Mouse (Mus musculus): Measurements from ENCODE around the gene Slc45a2. TPM values are rescaled to one million over a fixed set of nuclear protein-coding genes. Genes with fewer than 3 reads are reported as not detected.
"Not testable (repeated sequence)": the region's sequence is repeated elsewhere in the genome, so short reads cannot be mapped to it uniquely, and the experiment has no call there.

Slc45a2 gene
- total and polyA plus RNA-seq, 2 experiments from 2014 or later = 0.09 TPM; not detected in 1

- Histone ChIP-seq H3K27ac (no peak overlapping the region), H3K4me3 (ENCODE audit: low read length) (no peak overlapping the region; the same call in 1 of the 2 replicates), H3K9me3 (ENCODE audit: low read length) (no peaks in the 10 kb centered on the region), H3K36me3 (ENCODE audit: insufficient read depth, low read length) (no peaks in the 10 kb centered on the region), H3K4me1 (ENCODE audit: insufficient read depth, low read length) (no peaks in the 10 kb centered on the region), H3K9ac (replicated peaks; ENCODE audit: low read length) (no peak overlapping the region), H3K4me2 (ENCODE audit: low read depth, low read length) (peak overlapping the region; percentile 61), H3K27me3 (ENCODE audit: insufficient read depth, low read length) (no peaks in the 10 kb centered on the region)
- TF ChIP-seq CTCF (IDR thresholded peaks at IDR 0.05; ENCODE audit: low read depth) = no peak
- DNase-seq (ENCODE audit: low spot score) (no peak), ATAC-seq (no peak)
- 61% methylated on average over 2 of the region's 2 CpGs for WGBS
Observed at GRCm38 (mm10) chr15:10980712-10981111, 19.8 kb upstream of the Slc45a2 start.

- TF ChIP-seq CTCF (IDR thresholded peaks at IDR 0.05; ENCODE audit: low read depth) = peak; percentile 66
- peak; percentile 96 for DNase-seq (ENCODE audit: low spot score)
- Histone ChIP-seq H3K27ac (peak within 1 kb of the TSS; percentile 92), H3K27me3 (ENCODE audit: insufficient read depth, low read length) (no peaks in the 10 kb centered on the region), H3K4me3 (ENCODE audit: low read length) (peak within 1 kb of the TSS; percentile 68), H3K4me1 (ENCODE audit: insufficient read depth, low read length) (no peaks in the 10 kb centered on the region), H3K9me3 (ENCODE audit: low read length) (no peaks in the 10 kb centered on the region), H3K36me3 (ENCODE audit: insufficient read depth, low read length) (no peaks in the 10 kb centered on the region), H3K9ac (replicated peaks; ENCODE audit: low read length) (peak within 1 kb of the TSS; percentile 64), H3K4me2 (ENCODE audit: low read depth, low read length) (peak within 1 kb of the TSS; percentile 61)
- ATAC-seq = peak; percentile 99
- WGBS = under 1% methylated on average over 52 of the region's 52 CpGs
Observed at GRCm38 (mm10) chr15:10981377-10982063, 19.0 kb upstream of the Slc45a2 start, which contains the start of gene Amacr. Amacr (plus strand) TSS chr15:10981756.

- ATAC-seq = peak; percentile 31; the same call in 1 of the 2 replicates
Observed at GRCm38 (mm10) chr15:10982064-10982435, 18.5 kb upstream of the Slc45a2 start.

GRCm38 (mm10) chr15:10985756-10986155 lies 14.8 kb upstream of the Slc45a2 start:
- WGBS = 82% methylated on average over 6 of the region's 6 CpGs
- Histone ChIP-seq H3K4me2 (ENCODE audit: low read depth, low read length) (no peak overlapping the region), H3K4me3 (ENCODE audit: low read length) (no peak overlapping the region), H3K27ac (no peak overlapping the region), H3K36me3 (ENCODE audit: insufficient read depth, low read length) (peaks cover 4% of the 10 kb centered on the region), H3K9ac (replicated peaks; ENCODE audit: low read length) (no peak overlapping the region), H3K9me3 (ENCODE audit: low read length) (no peaks in the 10 kb centered on the region), H3K4me1 (ENCODE audit: insufficient read depth, low read length) (no peaks in the 10 kb centered on the region), H3K27me3 (ENCODE audit: insufficient read depth, low read length) (no peaks in the 10 kb centered on the region)
- ATAC-seq = no peak
- no peak for DNase-seq (ENCODE audit: low spot score)
- no peak for TF ChIP-seq CTCF (IDR thresholded peaks at IDR 0.05; ENCODE audit: low read depth)

More at GRCm38 (mm10) chr15:10982064-10982435, 18.5 kb upstream of the Slc45a2 start:
- no peaks in the 10 kb centered on the region for H3K9me3 ChIP-seq (ENCODE audit: low read length)
- H3K36me3 ChIP-seq (ENCODE audit: insufficient read depth, low read length) = no peaks in the 10 kb centered on the region
- H3K27me3 ChIP-seq (ENCODE audit: insufficient read depth, low read length) = no peaks in the 10 kb centered on the region
- peak overlapping the region; percentile 61 for H3K4me2 ChIP-seq (ENCODE audit: low read depth, low read length)
- no peak for DNase-seq (ENCODE audit: low spot score)
- peak overlapping the region; percentile 92 for H3K27ac ChIP-seq
- peak overlapping the region; percentile 64 for H3K9ac ChIP-seq (replicated peaks; ENCODE audit: low read length)
- peak overlapping the region; percentile 68 for H3K4me3 ChIP-seq (ENCODE audit: low read length)
- 7% methylated on average over 6 of the region's 6 CpGs for WGBS
- no peak for TF ChIP-seq CTCF (IDR thresholded peaks at IDR 0.05; ENCODE audit: low read depth)
- H3K4me1 ChIP-seq (ENCODE audit: insufficient read depth, low read length) = no peaks in the 10 kb centered on the region

- 54% methylated on average over 2 of the region's 2 CpGs for WGBS
- not testable (repeated sequence) for DNase-seq (ENCODE audit: low spot score); ATAC-seq; H3K27me3 ChIP-seq (ENCODE audit: insufficient read depth, low read length); H3K9me3 ChIP-seq (ENCODE audit: low read length); H3K4me2 ChIP-seq (ENCODE audit: low read depth, low read length); H3K36me3 ChIP-seq (ENCODE audit: insufficient read depth, low read length); H3K9ac ChIP-seq (replicated peaks; ENCODE audit: low read length); H3K4me3 ChIP-seq (ENCODE audit: low read length); H3K27ac ChIP-seq; H3K4me1 ChIP-seq (ENCODE audit: insufficient read depth, low read length)
Observed at GRCm38 (mm10) chr15:10986477-10986876, 14.0 kb upstream of the Slc45a2 start.

- no peak overlapping the region for H3K9ac ChIP-seq (replicated peaks; ENCODE audit: low read length)
- H3K27me3 ChIP-seq (ENCODE audit: insufficient read depth, low read length) = no peaks in the 10 kb centered on the region
- no peak overlapping the region for H3K4me3 ChIP-seq (ENCODE audit: low read length)
- H3K27ac ChIP-seq = no peak overlapping the region
- no peaks in the 10 kb centered on the region for H3K9me3 ChIP-seq (ENCODE audit: low read length)
- H3K36me3 ChIP-seq (ENCODE audit: insufficient read depth, low read length) = peaks cover 4% of the 10 kb centered on the region
- no peaks in the 10 kb centered on the region for H3K4me1 ChIP-seq (ENCODE audit: insufficient read depth, low read length)
- no peak overlapping the region for H3K4me2 ChIP-seq (ENCODE audit: low read depth, low read length)
- DNase-seq (ENCODE audit: low spot score) = no peak
- 54% methylated on average over 2 of the region's 2 CpGs for WGBS
- no peak for TF ChIP-seq CTCF (IDR thresholded peaks at IDR 0.05; ENCODE audit: low read depth)
- ATAC-seq = no peak
Observed at GRCm38 (mm10) chr15:10990411-10990810, 10.1 kb upstream of the Slc45a2 start.

- Histone ChIP-seq H3K9ac (replicated peaks; ENCODE audit: low read length) (no peak overlapping the region), H3K36me3 (ENCODE audit: insufficient read depth, low read length) (peaks cover 4% of the 10 kb centered on the region), H3K9me3 (ENCODE audit: low read length) (no peaks in the 10 kb centered on the region), H3K4me2 (ENCODE audit: low read depth, low read length) (no peak overlapping the region), H3K4me3 (ENCODE audit: low read length) (no peak overlapping the region), H3K4me1 (ENCODE audit: insufficient read depth, low read length) (no peaks in the 10 kb centered on the region), H3K27ac (no peak overlapping the region), H3K27me3 (ENCODE audit: insufficient read depth, low read length) (no peaks in the 10 kb centered on the region)
- no peak for TF ChIP-seq CTCF (IDR thresholded peaks at IDR 0.05; ENCODE audit: low read depth)
- 100% methylated on average over 1 of the region's 1 CpGs for WGBS
- DNase-seq (ENCODE audit: low spot score) (no peak), ATAC-seq (no peak)
Observed at GRCm38 (mm10) chr15:10991566-10991965, 9.0 kb upstream of the Slc45a2 start.

Data from hindbrain, postnatal 0 days (tissue).